Mouse (Mus musculus) heart, postnatal 4 days (tissue): ENCODE results near the gene Ap1m1. TPM values are rescaled to one million over a fixed set of nuclear protein-coding genes. Genes with fewer than 3 reads are reported as not detected.

ENCODE experiments used
- DNase-seq: peaks from one replicate; pipeline ENCODE4 v3.0.0; 2021
- total RNA-seq, 2 experiments: library from RNA; stranded (reverse); gene quantifications; 2 replicates each; pipeline ENCODE4 v1.2.3; 2021

The Ap1m1 gene
- total RNA-seq, 2 experiments from 2014 or later, result 66.5 to 71.7 TPM

DNA sequence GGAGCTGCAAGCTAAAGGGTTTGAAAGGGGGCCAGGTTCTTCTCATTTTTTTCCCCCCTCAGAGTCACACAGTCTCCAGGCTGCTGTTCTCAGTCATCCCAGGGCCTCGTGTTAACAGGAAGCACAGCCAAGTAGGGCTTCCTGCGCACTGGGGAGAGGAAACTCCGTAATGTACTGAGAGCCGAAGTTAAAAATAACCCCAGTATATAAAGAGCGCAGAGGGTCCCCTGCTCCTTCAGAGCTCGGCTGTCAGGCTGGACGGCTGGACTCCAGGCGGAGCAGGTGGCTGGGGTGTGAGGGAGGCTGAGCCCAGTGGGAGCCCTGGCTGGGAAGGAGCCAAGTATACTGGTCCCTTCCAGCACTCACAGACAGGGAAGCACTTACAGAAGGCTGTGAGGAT lies 55.9 kb downstream of the Ap1m1 start:
- DNase-seq, result peak; percentile 96

DNA sequence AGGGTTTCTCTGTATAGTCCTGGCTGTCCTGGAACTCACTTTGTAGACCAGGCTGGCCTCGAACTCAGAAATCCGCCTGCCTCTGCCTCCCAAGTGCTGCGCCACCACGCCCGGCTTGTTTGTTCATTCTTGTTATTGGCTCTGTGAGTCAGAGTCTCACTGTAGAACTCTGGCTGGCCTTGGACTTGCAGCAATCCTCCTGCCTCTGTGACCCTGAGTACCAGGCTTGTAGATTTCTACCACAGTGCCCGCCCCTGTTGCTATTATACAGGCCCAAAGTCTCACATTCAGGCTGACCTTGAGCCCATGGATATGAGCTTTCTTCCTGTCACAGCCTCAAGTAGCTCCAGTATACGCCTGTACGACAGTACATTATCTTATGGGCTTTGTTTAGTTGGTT lies 56.7 kb downstream of the Ap1m1 start:
- no peak for DNase-seq

DNA sequence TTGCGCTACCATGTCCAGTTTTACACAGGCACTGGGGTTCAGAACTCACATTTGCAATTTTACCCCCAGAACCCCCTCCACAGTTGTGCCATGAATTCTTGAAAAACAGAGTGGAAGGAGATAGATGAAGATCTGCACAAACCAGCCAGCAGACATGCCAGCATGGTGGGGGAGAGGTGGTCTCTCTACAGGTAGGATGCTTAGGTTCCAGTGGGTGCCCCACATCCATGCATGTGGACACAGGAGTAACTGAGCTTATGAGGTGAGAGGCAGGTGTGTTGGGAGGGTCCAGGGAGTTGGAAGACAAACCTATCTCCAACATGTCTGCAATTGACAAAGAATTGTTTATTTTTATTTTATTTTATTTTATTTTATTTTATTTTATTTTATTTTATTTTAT lies 59.1 kb downstream of the Ap1m1 start:
- no peak for DNase-seq

DNA sequence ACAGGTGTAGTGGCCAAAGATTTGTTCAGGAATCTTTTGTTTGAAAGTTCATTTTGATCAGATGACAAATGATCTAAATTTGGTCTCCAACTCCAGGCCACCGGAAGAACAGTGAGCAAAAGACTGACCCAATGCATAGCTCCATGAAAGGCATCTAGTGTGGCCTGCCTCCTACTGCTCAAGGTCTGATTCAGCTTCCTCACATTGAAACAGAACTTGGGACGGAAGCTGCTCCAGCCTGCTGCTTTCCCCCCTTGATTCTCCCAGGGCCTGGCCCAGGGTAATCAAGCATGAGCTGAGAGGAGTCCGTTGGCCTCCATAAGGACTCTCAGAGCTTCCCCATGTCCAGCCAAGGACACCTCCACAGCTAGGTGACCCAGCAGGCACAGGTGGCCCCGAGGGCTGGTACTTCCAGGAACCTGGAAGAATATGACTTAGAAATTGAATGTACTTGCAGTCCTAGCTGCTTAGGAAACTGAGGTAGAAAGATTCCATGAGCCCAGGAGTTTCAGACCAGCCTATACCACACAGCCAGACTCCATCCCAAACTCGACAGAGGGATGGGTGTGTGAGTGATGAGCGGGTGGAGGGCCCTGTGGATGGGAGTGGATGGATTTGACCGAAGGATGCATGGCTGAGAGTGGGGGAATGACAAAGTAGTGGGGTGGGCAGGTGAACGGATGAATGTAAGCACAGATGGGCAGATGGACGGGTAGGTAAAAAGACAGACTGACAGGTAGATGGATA lies 61.0 kb downstream of the Ap1m1 start:
- no peak for DNase-seq

DNA sequence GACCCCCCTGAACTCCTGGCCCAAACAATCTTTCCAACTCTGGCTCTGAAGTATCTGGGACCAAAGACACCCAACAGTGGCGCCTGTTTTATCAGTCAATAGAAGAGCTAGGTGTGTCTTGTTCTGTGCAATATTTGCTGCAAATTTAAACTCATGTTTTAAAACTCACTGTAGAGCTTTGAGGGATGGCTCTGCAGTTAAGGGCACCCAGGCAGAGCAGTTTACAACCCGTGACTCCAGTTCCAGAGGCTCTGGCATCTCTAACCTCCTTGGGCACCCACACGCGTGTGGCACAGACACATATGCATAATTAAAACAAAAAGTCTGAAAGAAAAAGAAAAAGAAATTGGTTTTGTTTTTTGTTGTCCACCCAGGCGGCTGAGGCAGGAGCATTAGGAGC lies 61.7 kb downstream of the Ap1m1 start:
- no peak for DNase-seq

DNA sequence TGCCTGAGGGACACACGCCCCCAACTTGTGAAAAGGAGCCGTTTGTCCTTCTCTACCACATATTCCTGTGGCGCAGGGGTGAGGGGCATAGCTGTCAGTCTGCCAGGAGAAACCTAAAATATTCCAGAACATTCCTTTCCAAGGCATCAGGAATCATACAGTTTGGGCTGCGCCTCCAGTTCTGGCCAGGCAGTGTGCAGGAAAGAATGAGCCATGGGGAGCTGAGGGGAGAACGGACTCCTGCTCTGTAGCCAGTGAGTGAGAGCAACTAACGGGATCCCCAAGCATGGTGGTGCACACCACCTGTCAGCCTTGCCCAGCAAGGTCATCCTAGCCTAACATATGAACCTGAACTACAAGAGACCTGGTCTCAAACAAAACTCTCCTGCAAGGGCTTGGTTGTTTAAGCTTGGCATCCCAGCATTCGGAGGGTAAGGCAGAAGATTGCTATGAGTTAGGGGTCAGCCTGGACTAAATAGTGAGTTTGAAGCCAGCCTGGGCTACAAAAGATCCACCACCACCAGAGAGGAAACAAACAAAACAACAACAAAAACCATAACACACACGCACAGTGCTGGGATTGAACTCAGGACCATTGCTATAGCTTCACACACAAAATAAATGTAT lies 63.3 kb downstream of the Ap1m1 start:
- no peak for DNase-seq

DNA sequence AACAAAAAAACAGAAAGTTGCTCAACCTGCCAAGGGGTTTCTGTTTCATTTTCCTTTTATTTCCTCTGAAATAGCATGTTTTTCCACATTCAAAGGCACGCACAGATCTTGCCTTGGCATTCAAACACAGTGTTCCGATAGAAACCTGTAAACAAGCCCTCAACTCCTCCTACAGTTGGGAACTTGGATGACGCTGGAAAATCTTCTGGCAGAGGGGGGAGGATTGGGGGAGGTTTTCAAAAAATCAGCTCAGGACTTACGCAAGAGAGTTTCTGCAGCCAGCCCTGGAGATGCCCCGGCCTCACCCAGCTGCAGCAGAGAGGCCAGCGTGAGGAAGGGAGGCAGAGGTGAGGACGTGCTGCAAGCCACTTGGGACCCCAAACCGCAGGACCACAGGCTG lies 63.8 kb downstream of the Ap1m1 start:
- DNase-seq, result peak; percentile 64

DNA sequence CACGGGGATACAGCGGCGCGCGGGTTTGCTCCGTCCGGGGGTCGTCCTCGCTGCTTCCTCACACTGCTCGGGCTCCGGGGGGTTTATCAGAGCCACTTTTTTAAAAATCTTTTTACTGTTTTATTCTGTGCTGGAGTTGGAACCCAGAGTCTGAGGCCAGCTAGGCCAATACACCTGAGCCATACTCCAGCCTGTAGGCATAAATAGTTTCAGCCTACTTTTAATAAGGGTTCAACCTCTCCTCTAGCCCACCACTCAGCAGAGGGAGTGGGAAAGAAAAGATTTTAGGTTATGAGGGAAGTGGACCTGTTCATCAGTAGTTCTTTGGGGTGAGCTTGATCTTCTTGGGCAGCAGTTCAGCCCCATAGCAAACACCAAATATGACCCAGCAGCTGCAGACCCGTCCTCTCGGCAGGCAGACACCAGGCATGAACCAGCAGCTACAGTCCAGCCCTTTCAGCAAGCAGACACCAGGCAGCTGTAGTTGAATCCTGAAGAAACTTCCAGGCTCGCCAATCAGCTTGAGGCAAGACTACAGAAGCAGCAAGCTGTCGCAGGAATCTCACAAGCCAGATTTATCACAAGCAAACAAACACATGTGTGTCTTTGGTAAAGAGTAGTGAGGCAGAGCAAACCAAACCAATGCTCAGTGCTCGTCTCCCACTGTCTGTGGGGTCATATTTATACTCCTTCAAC lies 65.5 kb downstream of the Ap1m1 start, which contains the start of gene Gm10282:
Gene Gm10282, minus strand, starts transcription at position 51 of the 696 bp plus-strand sequence.
- DNase-seq, result no peak

DNA sequence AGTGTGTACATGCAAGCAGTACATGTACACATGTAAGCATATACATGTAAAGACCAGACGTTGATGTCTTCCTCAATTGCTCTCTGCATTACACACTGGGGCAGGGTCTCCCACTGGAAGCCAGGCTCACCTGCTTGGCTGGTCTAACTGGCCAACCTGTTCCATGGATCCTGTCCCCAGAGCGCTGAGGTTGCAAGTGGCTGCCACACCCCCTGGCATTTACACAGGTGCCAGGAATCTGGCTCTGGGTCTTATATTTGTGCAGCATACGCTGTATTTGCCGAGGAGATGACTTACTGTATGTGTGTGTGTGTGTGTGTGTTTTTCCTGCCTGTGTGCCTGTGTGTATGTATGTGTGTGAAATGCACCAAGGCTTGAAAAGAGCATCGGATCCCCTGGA lies 67.1 kb downstream of the Ap1m1 start:
- DNase-seq, result no peak

Other genes starting within 250 kb of the Ap1m1 start
- under 1 TPM; 0.21 to 0.38 TPM for gene Cyp4f18, start 230.4 kb upstream of the Ap1m1 start, total RNA-seq
- gene Olfr372, start 198.8 kb upstream of the Ap1m1 start, total RNA-seq, result not detected
- not detected for gene Olfr373, start 156.8 kb upstream of the Ap1m1 start, total RNA-seq
- not detected for gene Olfr374, start 133.0 kb upstream of the Ap1m1 start, total RNA-seq
- 100 to 1,000 TPM; 269 to 284 TPM for gene Tpm4, start 105.0 kb upstream of the Ap1m1 start, total RNA-seq
- 10 to 100 TPM; 38.1 to 43.2 TPM for gene Rab8a, start 78.8 kb upstream of the Ap1m1 start, total RNA-seq
- gene Hsh2d, start 50.4 kb upstream of the Ap1m1 start, total RNA-seq, result under 1 TPM in 1 of 2 experiments, not detected in 1; 0.14 TPM
- gene Cib3, start 27.2 kb upstream of the Ap1m1 start, total RNA-seq, result not detected
- not detected for gene Gm11034, start 26.4 kb upstream of the Ap1m1 start, total RNA-seq
- gene Fam32a, start 20.3 kb upstream of the Ap1m1 start, total RNA-seq, result 10 to 100 TPM; 25.4 to 26.5 TPM
- 10 to 100 TPM; 34.9 to 36.3 TPM for gene Gm10282, start 65.2 kb downstream of the Ap1m1 start, total RNA-seq
- 10 to 100 TPM; 65.3 to 68.2 TPM for gene Klf2, start 79.0 kb downstream of the Ap1m1 start, total RNA-seq
- 10 to 100 TPM; 56.8 to 60.0 TPM for gene Eps15l1, start 181.4 kb downstream of the Ap1m1 start, total RNA-seq
- gene Calr3, start 203.9 kb downstream of the Ap1m1 start, total RNA-seq, result 1 to 10 TPM; 1.4 to 1.6 TPM
- gene 1700030K09Rik, start 203.9 kb downstream of the Ap1m1 start, total RNA-seq, result 1 to 10 TPM; 5.4 to 8.2 TPM
- 10 to 100 TPM; 55.6 to 64.5 TPM for gene Cherp, start 235.2 kb downstream of the Ap1m1 start, total RNA-seq